In the genomic region with DNA sequence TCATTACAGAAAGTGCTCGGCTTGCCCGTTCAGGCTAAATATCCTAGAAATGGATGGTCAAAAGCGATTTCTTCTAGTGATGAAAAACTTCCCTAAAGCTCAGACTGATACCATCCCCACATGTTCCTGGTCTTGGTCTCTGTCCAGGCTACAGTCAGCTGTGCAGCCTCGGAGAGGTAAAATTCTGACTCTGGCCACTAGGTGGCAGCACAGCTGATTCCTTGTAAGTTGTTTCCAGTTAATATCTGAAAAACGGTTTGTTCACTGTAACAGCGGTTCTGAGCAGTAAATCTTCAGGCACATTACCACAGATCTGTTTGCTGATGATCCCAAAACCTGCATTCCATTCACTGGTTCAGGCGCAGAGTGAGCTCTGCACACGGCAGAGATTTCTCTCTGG, we compare ENCODE assay signal across 11 mouse cellular contexts. TPM values are rescaled to one million over a fixed set of nuclear protein-coding genes. Genes with fewer than 3 reads are reported as not detected.
DNase-seq lines count a peak whose midpoint lies in the region; ATAC-seq and TF ChIP-seq lines count a peak whose summit lies in the region.
"Not testable (repeated sequence)": the region's sequence is repeated elsewhere in the genome, so short reads cannot be mapped to it uniquely, and the experiment has no call there.
"Had no signal": no experiment of that assay in that cellular context is flagged by ENCODE, and none has a peak within 500 bp of the region (broad histone marks: within the 10 kb centered on the region; RNA-seq: fewer than 3 reads in every experiment).

No protein-coding gene starts in this region.

- not testable (repeated sequence) for H3K9ac ChIP-seq in forebrain, postnatal 0 days; liver, embryonic 14.5 days (replicated peaks)

- DNase-seq in ES-CJ7 (ENCODE audit: low read depth, low spot score) = peak; percentile 5
- peak; percentile 5 for DNase-seq in cerebellum, adult 11-12 months
- DNase-seq in forebrain, postnatal 0 days = peak; percentile 46
- DNase-seq in heart, postnatal 4 days = peak; percentile 45
- DNase-seq in layer of hippocampus, adult 11-12 months (ENCODE audit: low spot score) = peak; percentile 57
- not testable (repeated sequence) for DNase-seq in liver, embryonic 14.5 days (ENCODE audit: low read depth in 3 of 3, low spot score in 3 of 3)
- DNase-seq in retina, embryonic 14.5 days (ENCODE audit: low spot score) = peak; percentile 44
- peak; percentile 39 for DNase-seq in thymus, postnatal 4 days

- H3K4me3 ChIP-seq in forebrain, postnatal 0 days (ENCODE audit: low read depth, low read length); liver, embryonic 14.5 days (ENCODE audit: insufficient read depth in 1 of 2, low read depth in 2 of 2, low read length in 2 of 2): not testable (repeated sequence)

- H3K4me1 ChIP-seq in forebrain, postnatal 0 days (ENCODE audit: insufficient read depth); liver, embryonic 14.5 days (replicated peaks; ENCODE audit: control insufficient read depth in 2 of 2, insufficient read depth in 2 of 2, low read length in 1 of 2): not testable (repeated sequence)

- H3K9me3 ChIP-seq in forebrain, postnatal 0 days (ENCODE audit: low read length); liver, embryonic 14.5 days (ENCODE audit: control insufficient read depth, low read length): not testable (repeated sequence)

- TF ChIP-seq CTCF in forebrain, postnatal 0 days (IDR thresholded peaks at IDR 0.05; ENCODE audit: low read depth) = peak; percentile 44
- TF ChIP-seq CTCF in liver, embryonic 14.5 days (IDR thresholded peaks at IDR 0.05; ENCODE audit: low read depth) = peak; percentile 46

- H3K27me3 ChIP-seq in forebrain, postnatal 0 days (ENCODE audit: insufficient read depth, low read length); liver, embryonic 14.5 days (ENCODE audit: control insufficient read depth, insufficient read depth, low read length): not testable (repeated sequence)

- WGBS in forebrain, postnatal 0 days = 32% methylated on average over 8 of the region's 8 CpGs
- 22% methylated on average over 8 of the region's 8 CpGs for WGBS in liver, embryonic 14.5 days (ENCODE audit: insufficient replicate concordance)

- not testable (repeated sequence) for H3K36me3 ChIP-seq in forebrain, postnatal 0 days (ENCODE audit: insufficient read depth); liver, embryonic 14.5 days (replicated peaks; ENCODE audit: control insufficient read depth, insufficient read depth, low read depth)

- not testable (repeated sequence) for H3K4me2 ChIP-seq in forebrain, postnatal 0 days (ENCODE audit: low read depth); liver, embryonic 14.5 days (ENCODE audit: low read depth)

- not testable (repeated sequence) for ATAC-seq in forebrain, postnatal 0 days; liver, embryonic 14.5 days (ENCODE audit: insufficient read depth)

- not testable (repeated sequence) for H3K27ac ChIP-seq in forebrain, postnatal 0 days (ENCODE audit: low read depth, low read length); liver, embryonic 14.5 days

- not testable (repeated sequence) for TF ChIP-seq EP300 in liver, embryonic 14.5 days (IDR thresholded peaks at IDR 0.05; ENCODE audit: low read depth)

RNA-seq across cellular contexts. Expression of a gene that starts 38.9 kb away (rescaled TPM):
- not detected in 2 replicates for total RNA-seq in forebrain, postnatal 0 days (2014; rRNA removed)
- polyA plus RNA-seq in forebrain, postnatal 0 days (2015; fragmentation: Nextera tagmentation; extraction: Ambion mirVana) = not detected in 2 replicates
- 1 to 10 TPM in 1 of 2 experiments, under 1 TPM in 1; 0.48 to 1.1 TPM for total RNA-seq in heart, postnatal 4 days (2021)
- polyA plus RNA-seq in liver, embryonic 14.5 days (2012; rRNA removed) = 0.12 and 0.18 TPM in 2 replicates
- polyA plus RNA-seq in liver, embryonic 14.5 days (2014; fragmentation: Nextera tagmentation; extraction: Ambion mirVana) = not detected in 2 replicates
- total RNA-seq: gastrocnemius, postnatal 25 days; layer of hippocampus, adult 8-10 months had no signal
- polyA plus RNA-seq: hindbrain, embryonic 10.5 days had no signal
